Mouse (Mus musculus): ENCODE data around the gene Gm11172. TPM values are rescaled to one million over a fixed set of nuclear protein-coding genes. Genes with fewer than 3 reads are reported as not detected.
A peak's percentile ranks its signal among the peaks of the same experiment; 100 is the strongest.

The Gm11172 gene
- polyA plus RNA-seq, 1 experiment from 2014 or later: not detected

- Histone ChIP-seq H3K27me3 (replicated peaks; ENCODE audit: control insufficient read depth, insufficient read depth, low read length) (no peaks in the 10 kb centered on the region), H3K4me2 (ENCODE audit: low read depth, low read length) (no peak overlapping the region), H3K9ac (ENCODE audit: low read depth, low read length) (no peak overlapping the region), H3K4me3 (ENCODE audit: low read depth, low read length) (no peak overlapping the region), H3K36me3 (ENCODE audit: control insufficient read depth, insufficient read depth, low read length) (no peaks in the 10 kb centered on the region), H3K9me3 (ENCODE audit: control insufficient read depth, low read length) (0 out of 2 replicates have a peak, but pooled peaks cover 3% of the 10 kb centered on the region), H3K4me1 (ENCODE audit: control insufficient read depth, insufficient read depth, low read length) (no peaks in the 10 kb centered on the region), H3K27ac (replicated peaks; ENCODE audit: low read depth, low read length) (no peak overlapping the region)
- 76% methylated on average over 4 of the region's 4 CpGs for WGBS
- DNase-seq (ENCODE audit: low spot score) (no peak), ATAC-seq (ENCODE audit: low read depth) (no peak)
Measured at GRCm38 (mm10) chr16:10818579-10819135, 5.9 kb downstream of the Gm11172 start.

- no peak overlapping the region for H3K9ac ChIP-seq (ENCODE audit: low read depth, low read length)
- 0 out of 2 replicates have a peak, but pooled peaks cover 3% of the 10 kb centered on the region for H3K9me3 ChIP-seq (ENCODE audit: control insufficient read depth, low read length)
- no peaks in the 10 kb centered on the region for H3K4me1 ChIP-seq (ENCODE audit: control insufficient read depth, insufficient read depth, low read length)
- WGBS: 72% methylated on average over 3 of the region's 3 CpGs
- no peak overlapping the region for H3K4me3 ChIP-seq (ENCODE audit: low read depth, low read length)
- ATAC-seq (ENCODE audit: low read depth): no peak
- H3K27ac ChIP-seq (replicated peaks; ENCODE audit: low read depth, low read length): no peak overlapping the region
- no peaks in the 10 kb centered on the region for H3K27me3 ChIP-seq (replicated peaks; ENCODE audit: control insufficient read depth, insufficient read depth, low read length)
- no peak for DNase-seq (ENCODE audit: low spot score)
- H3K4me2 ChIP-seq (ENCODE audit: low read depth, low read length): no peak overlapping the region
- H3K36me3 ChIP-seq (ENCODE audit: control insufficient read depth, insufficient read depth, low read length): no peaks in the 10 kb centered on the region
Measured at GRCm38 (mm10) chr16:10819966-10820365, 7.3 kb downstream of the Gm11172 start.

- Histone ChIP-seq H3K36me3 (ENCODE audit: control insufficient read depth, insufficient read depth, low read length) (no peaks in the 10 kb centered on the region), H3K4me1 (ENCODE audit: control insufficient read depth, insufficient read depth, low read length) (no peaks in the 10 kb centered on the region), H3K27me3 (replicated peaks; ENCODE audit: control insufficient read depth, insufficient read depth, low read length) (no peaks in the 10 kb centered on the region), H3K4me2 (ENCODE audit: low read depth, low read length) (no peak overlapping the region), H3K4me3 (ENCODE audit: low read depth, low read length) (no peak overlapping the region), H3K9me3 (ENCODE audit: control insufficient read depth, low read length) (0 out of 2 replicates have a peak, but pooled peaks cover 3% of the 10 kb centered on the region), H3K9ac (ENCODE audit: low read depth, low read length) (no peak overlapping the region), H3K27ac (replicated peaks; ENCODE audit: low read depth, low read length) (no peak overlapping the region)
- 46% methylated on average over 4 of the region's 4 CpGs for WGBS
- ATAC-seq (ENCODE audit: low read depth) (0 out of 2 replicates have a peak, but pooled peaks have one; percentile 37), DNase-seq (ENCODE audit: low spot score) (no peak)
Measured at GRCm38 (mm10) chr16:10821387-10821786, 8.7 kb downstream of the Gm11172 start.

- 90% methylated on average over 1 of the region's 1 CpGs for WGBS
- H3K27me3 ChIP-seq (replicated peaks; ENCODE audit: control insufficient read depth, insufficient read depth, low read length): no peaks in the 10 kb centered on the region
- ATAC-seq (ENCODE audit: low read depth): no peak
Measured at GRCm38 (mm10) chr16:10824536-10824935, 11.8 kb downstream of the Gm11172 start.

GRCm38 (mm10) chr16:10825840-10826239 lies 13.1 kb downstream of the Gm11172 start:
- Histone ChIP-seq H3K9ac (ENCODE audit: low read depth, low read length) (no peak overlapping the region), H3K4me3 (ENCODE audit: low read depth, low read length) (no peak overlapping the region), H3K4me2 (ENCODE audit: low read depth, low read length) (no peak overlapping the region), H3K27ac (replicated peaks; ENCODE audit: low read depth, low read length) (no peak overlapping the region), H3K9me3 (ENCODE audit: control insufficient read depth, low read length) (0 out of 2 replicates have a peak, but pooled peaks cover 3% of the 10 kb centered on the region), H3K27me3 (replicated peaks; ENCODE audit: control insufficient read depth, insufficient read depth, low read length) (no peaks in the 10 kb centered on the region), H3K4me1 (ENCODE audit: control insufficient read depth, insufficient read depth, low read length) (no peaks in the 10 kb centered on the region), H3K36me3 (ENCODE audit: control insufficient read depth, insufficient read depth, low read length) (no peaks in the 10 kb centered on the region)
- DNase-seq (ENCODE audit: low spot score): no peak
- no peak for ATAC-seq (ENCODE audit: low read depth)
- WGBS: 62% methylated on average over 4 of the region's 4 CpGs

More at GRCm38 (mm10) chr16:10824536-10824935, 11.8 kb downstream of the Gm11172 start:
- H3K27ac ChIP-seq (replicated peaks; ENCODE audit: low read depth, low read length): no peak overlapping the region
- no peak overlapping the region for H3K4me2 ChIP-seq (ENCODE audit: low read depth, low read length)
- no peak for DNase-seq (ENCODE audit: low spot score)
- no peak overlapping the region for H3K4me3 ChIP-seq (ENCODE audit: low read depth, low read length)
- H3K36me3 ChIP-seq (ENCODE audit: control insufficient read depth, insufficient read depth, low read length): no peaks in the 10 kb centered on the region
- H3K4me1 ChIP-seq (ENCODE audit: control insufficient read depth, insufficient read depth, low read length): no peaks in the 10 kb centered on the region
- no peak overlapping the region for H3K9ac ChIP-seq (ENCODE audit: low read depth, low read length)
- H3K9me3 ChIP-seq (ENCODE audit: control insufficient read depth, low read length): 0 out of 2 replicates have a peak, but pooled peaks cover 3% of the 10 kb centered on the region

GRCm38 (mm10) chr16:10827269-10827668 lies 14.6 kb downstream of the Gm11172 start:
- no peak overlapping the region for H3K4me3 ChIP-seq (ENCODE audit: low read depth, low read length)
- 87% methylated on average over 9 of the region's 9 CpGs for WGBS
- H3K4me1 ChIP-seq (ENCODE audit: control insufficient read depth, insufficient read depth, low read length): no peaks in the 10 kb centered on the region
- H3K27me3 ChIP-seq (replicated peaks; ENCODE audit: control insufficient read depth, insufficient read depth, low read length): no peaks in the 10 kb centered on the region
- H3K9me3 ChIP-seq (ENCODE audit: control insufficient read depth, low read length): 0 out of 2 replicates have a peak, but pooled peaks cover 3% of the 10 kb centered on the region
- DNase-seq (ENCODE audit: low spot score): no peak
- ATAC-seq (ENCODE audit: low read depth): no peak
- H3K4me2 ChIP-seq (ENCODE audit: low read depth, low read length): no peak overlapping the region
- no peak overlapping the region for H3K9ac ChIP-seq (ENCODE audit: low read depth, low read length)
- no peak overlapping the region for H3K27ac ChIP-seq (replicated peaks; ENCODE audit: low read depth, low read length)
- no peaks in the 10 kb centered on the region for H3K36me3 ChIP-seq (ENCODE audit: control insufficient read depth, insufficient read depth, low read length)

GRCm38 (mm10) chr16:10827766-10828460 lies 15.2 kb downstream of the Gm11172 start:
- 78% methylated on average over 7 of the region's 7 CpGs for WGBS
- H3K36me3 ChIP-seq (ENCODE audit: control insufficient read depth, insufficient read depth, low read length): no peaks in the 10 kb centered on the region
- no peak overlapping the region for H3K27ac ChIP-seq (replicated peaks; ENCODE audit: low read depth, low read length)
- H3K9me3 ChIP-seq (ENCODE audit: control insufficient read depth, low read length): 0 out of 2 replicates have a peak, but pooled peaks cover 3% of the 10 kb centered on the region
- H3K27me3 ChIP-seq (replicated peaks; ENCODE audit: control insufficient read depth, insufficient read depth, low read length): no peaks in the 10 kb centered on the region
- no peak overlapping the region for H3K4me2 ChIP-seq (ENCODE audit: low read depth, low read length)
- no peak for DNase-seq (ENCODE audit: low spot score)
- no peak overlapping the region for H3K4me3 ChIP-seq (ENCODE audit: low read depth, low read length)
- ATAC-seq (ENCODE audit: low read depth): no peak
- H3K9ac ChIP-seq (ENCODE audit: low read depth, low read length): no peak overlapping the region
- H3K4me1 ChIP-seq (ENCODE audit: control insufficient read depth, insufficient read depth, low read length): no peaks in the 10 kb centered on the region

- 66% methylated on average over 4 of the region's 4 CpGs for WGBS
- DNase-seq (ENCODE audit: low spot score) (no peak), ATAC-seq (ENCODE audit: low read depth) (no peak)
- Histone ChIP-seq H3K27me3 (replicated peaks; ENCODE audit: control insufficient read depth, insufficient read depth, low read length) (no peaks in the 10 kb centered on the region), H3K4me2 (ENCODE audit: low read depth, low read length) (no peak overlapping the region), H3K4me1 (ENCODE audit: control insufficient read depth, insufficient read depth, low read length) (no peaks in the 10 kb centered on the region), H3K9ac (ENCODE audit: low read depth, low read length) (no peak overlapping the region), H3K9me3 (ENCODE audit: control insufficient read depth, low read length) (0 out of 2 replicates have a peak, but pooled peaks cover 1% of the 10 kb centered on the region), H3K36me3 (ENCODE audit: control insufficient read depth, insufficient read depth, low read length) (no peaks in the 10 kb centered on the region), H3K27ac (replicated peaks; ENCODE audit: low read depth, low read length) (no peak overlapping the region), H3K4me3 (ENCODE audit: low read depth, low read length) (no peak overlapping the region)
Measured at GRCm38 (mm10) chr16:10828461-10828805, 15.7 kb downstream of the Gm11172 start.

All from embryonic facial prominence, embryonic 14.5 days (tissue).